Mouse (Mus musculus) CH12.LX (cell line): ENCODE measurements at regions not wholly inside any gene's neighbourhood (a gene's known extent, or its start where the extent isn't known, plus 50 kb on each side); places are given as distances from the start of the nearest gene placed in this dataset.

Experiments
- DNase-seq: peaks from one replicate; pipeline ENCODE4 v3.0.0-alpha.2; 2013; ENCODE audit errors: extremely low read depth
- H3K27ac ChIP-seq: 2 replicates; pipeline ENCODE4 v1.5.1; 2012; ENCODE audit warnings: low read depth, mild to moderate bottlenecking, control low read depth, moderate library complexity; ENCODE audit not compliant: insufficient read depth
- H3K27me3 ChIP-seq: replicated peaks from 2 replicates; pipeline ENCODE3; 2012; ENCODE audit warnings: inconsistent platforms
- H3K36me3 ChIP-seq, 2 experiments: replicated peaks in 1 of 2; 2 replicates each; pipeline versions ENCODE3 to v1.6.1; 2012; ENCODE audit warnings: inconsistent platforms in 1 of 2, low read length in 1 of 2, mild to moderate bottlenecking in 1 of 2, mixed read lengths in 1 of 2, moderate library complexity in 1 of 2; ENCODE audit not compliant: control insufficient read depth in 1 of 2, insufficient read depth in 1 of 2
- H3K4me1 ChIP-seq, 2 experiments: 2 replicates each; pipeline ENCODE4 v1.6.1; 2012; ENCODE audit warnings: inconsistent platforms in 1 of 2, moderate library complexity in 1 of 2; ENCODE audit not compliant: insufficient read depth in 2 of 2, control insufficient read depth in 1 of 2
- H3K4me2 ChIP-seq: 2 replicates; pipeline ENCODE4 v1.6.1; 2012; ENCODE audit warnings: low read depth, mild to moderate bottlenecking, control low read depth; ENCODE audit not compliant: poor library complexity, insufficient read depth, severe bottlenecking
- H3K4me3 ChIP-seq, 3 experiments: fragments of 150-350 bp in 1 of 3; sonication (generic) in 1 of 3; replicated peaks in 1 of 3; 2 replicates each; pipeline versions ENCODE3 to v1.5.1; 2011 to 2012; ENCODE audit warnings: low read depth in 2 of 3, low read length in 2 of 3, mild to moderate bottlenecking in 2 of 3, moderate library complexity in 2 of 3, control low read depth in 1 of 3, improper control_type of control experiment in 1 of 3, inconsistent platforms in 1 of 3, mixed read lengths in 1 of 3; ENCODE audit not compliant: poor library complexity in 1 of 3
- H3K79me2 ChIP-seq: replicated peaks from 2 replicates; pipeline ENCODE4 v1.6.1; 2012; ENCODE audit warnings: mild to moderate bottlenecking, moderate library complexity; ENCODE audit not compliant: control insufficient read depth, poor library complexity, insufficient read depth, severe bottlenecking; ENCODE audit errors: extremely low read depth
- H3K9ac ChIP-seq: 2 replicates; pipeline ENCODE4 v1.6.1; 2012; ENCODE audit warnings: low read depth, mild to moderate bottlenecking, control low read depth, moderate library complexity; ENCODE audit not compliant: insufficient read depth
- H3K9me3 ChIP-seq: replicated peaks from 2 replicates; pipeline ENCODE3; 2012; ENCODE audit warnings: low read length, inconsistent platforms, mixed read lengths
- BHLHE40 ChIP-seq: IDR thresholded peaks from 2 replicates; pipeline ENCODE4 v1.6.1; 2011; ENCODE audit warnings: mild to moderate bottlenecking, low read depth, low read length, improper control_type of control experiment
- CTCF ChIP-seq, 2 experiments: IDR thresholded peaks in 1 of 2; conservative IDR thresholded peaks in 1 of 2; 2 replicates each; pipeline ENCODE4 v1.5.1; 2011 to 2012; ENCODE audit warnings: low read depth in 2 of 2, low read length in 2 of 2, improper control_type of control experiment in 1 of 2, inconsistent platforms in 1 of 2, mild to moderate bottlenecking in 1 of 2, moderate library complexity in 1 of 2
- E2F4 ChIP-seq: IDR thresholded peaks from 2 replicates; pipeline ENCODE4 v1.6.1; 2011; ENCODE audit warnings: low read depth, low read length, improper control_type of control experiment; ENCODE audit not compliant: insufficient replicate concordance
- EP300 ChIP-seq: IDR thresholded peaks from 2 replicates; pipeline ENCODE4 v1.6.1; 2011; ENCODE audit warnings: low read length, improper control_type of control experiment
- GABPA ChIP-seq: IDR thresholded peaks from 2 replicates; pipeline ENCODE4 v1.6.1; 2012; ENCODE audit warnings: low read depth, low read length, improper control_type of control experiment, inconsistent platforms; ENCODE audit not compliant: insufficient replicate concordance
- IRF4 ChIP-seq: IDR thresholded peaks from 2 replicates; pipeline ENCODE4 v1.6.1; 2014; ENCODE audit warnings: low read depth, mild to moderate bottlenecking, inconsistent platforms, low read length, improper control_type of control experiment
- JUND ChIP-seq: conservative IDR thresholded peaks from 2 replicates; pipeline ENCODE4 v1.6.1; 2011; ENCODE audit warnings: low read depth, low read length, improper control_type of control experiment
- KAT2A ChIP-seq: IDR thresholded peaks from 2 replicates; pipeline ENCODE4 v1.6.1; 2012; ENCODE audit warnings: low read length, improper control_type of control experiment, inconsistent platforms; ENCODE audit not compliant: insufficient replicate concordance
- MAFK ChIP-seq: IDR thresholded peaks from 2 replicates; pipeline ENCODE4 v1.6.1; 2011; ENCODE audit warnings: low read length, improper control_type of control experiment; ENCODE audit not compliant: insufficient replicate concordance
- MAZ ChIP-seq: IDR thresholded peaks from 2 replicates; pipeline ENCODE4 v1.6.1; 2012; ENCODE audit warnings: low read depth, mild to moderate bottlenecking, inconsistent platforms, low read length, improper control_type of control experiment, moderate library complexity
- MXI1 ChIP-seq: IDR thresholded peaks from 2 replicates; pipeline ENCODE4 v1.6.1; 2011; ENCODE audit warnings: mild to moderate bottlenecking, low read depth, low read length, improper control_type of control experiment
- NELFE ChIP-seq: IDR thresholded peaks from 2 replicates; pipeline ENCODE4 v1.6.1; 2011; ENCODE audit warnings: low read depth, low read length, improper control_type of control experiment
- NRF1 ChIP-seq: IDR thresholded peaks from 2 replicates; pipeline ENCODE4 v1.6.1; 2014; ENCODE audit warnings: low read depth, mild to moderate bottlenecking, inconsistent platforms, low read length, improper control_type of control experiment, moderate library complexity
- PAX5 ChIP-seq: IDR thresholded peaks from 2 replicates; pipeline ENCODE4 v1.6.1; 2012; ENCODE audit warnings: low read length, inconsistent platforms, mixed read lengths
- POLR2A ChIP-seq: IDR thresholded peaks from 2 replicates; pipeline ENCODE4 v1.6.1; 2011; ENCODE audit warnings: low read depth, mild to moderate bottlenecking, improper control_type of control experiment, low read length
- RCOR1 ChIP-seq: conservative IDR thresholded peaks from 2 replicates; pipeline ENCODE4 v1.6.1; 2012; ENCODE audit warnings: low read depth, mild to moderate bottlenecking, inconsistent platforms, low read length, improper control_type of control experiment
- SMC3 ChIP-seq: IDR thresholded peaks from 2 replicates; pipeline ENCODE4 v1.6.1; 2011; ENCODE audit warnings: low read depth, low read length, improper control_type of control experiment
- TBP ChIP-seq: conservative IDR thresholded peaks from 2 replicates; pipeline ENCODE4 v1.6.1; 2011; ENCODE audit warnings: low read depth, low read length, improper control_type of control experiment
- UBTF ChIP-seq: IDR thresholded peaks from 2 replicates; pipeline ENCODE4 v1.6.1; 2012; ENCODE audit warnings: low read depth, mild to moderate bottlenecking, inconsistent platforms, low read length, improper control_type of control experiment, moderate library complexity
- USF1 ChIP-seq: IDR thresholded peaks from 2 replicates; pipeline ENCODE4 v1.6.1; 2014; ENCODE audit warnings: low read depth, mild to moderate bottlenecking, inconsistent platforms, low read length, improper control_type of control experiment
- ZC3H11A ChIP-seq: IDR thresholded peaks from 2 replicates; pipeline ENCODE4 v1.6.1; 2012; ENCODE audit warnings: low read depth, mild to moderate bottlenecking, inconsistent platforms, low read length, improper control_type of control experiment
- ZNF384 ChIP-seq: IDR thresholded peaks from 2 replicates; pipeline ENCODE4 v1.6.1; 2012; ENCODE audit warnings: low read depth, low read length, improper control_type of control experiment, inconsistent platforms
- dilution Hi-C: fragments of 300-500 bp; cut with MboI; formaldehyde crosslinking; loops from 2 replicates; pipeline ENCODE4 v1.14.3; 2020; ENCODE audit warnings: low sequenced_read_pairs; ENCODE audit not compliant: extremely low pct_unique_long_range_greater_than_20kb, extremely low pct_ligation_motif_present
- in situ Hi-C: fragments of 300-500 bp; cut with MboI; formaldehyde crosslinking; loops from 3 replicates; pipeline ENCODE4 v1.14.3; 2019; ENCODE audit warnings: low sequenced_read_pairs, low pct_ligation_motif_present, low pct_unique_long_range_greater_than_20kb, mixed read lengths

DNA sequence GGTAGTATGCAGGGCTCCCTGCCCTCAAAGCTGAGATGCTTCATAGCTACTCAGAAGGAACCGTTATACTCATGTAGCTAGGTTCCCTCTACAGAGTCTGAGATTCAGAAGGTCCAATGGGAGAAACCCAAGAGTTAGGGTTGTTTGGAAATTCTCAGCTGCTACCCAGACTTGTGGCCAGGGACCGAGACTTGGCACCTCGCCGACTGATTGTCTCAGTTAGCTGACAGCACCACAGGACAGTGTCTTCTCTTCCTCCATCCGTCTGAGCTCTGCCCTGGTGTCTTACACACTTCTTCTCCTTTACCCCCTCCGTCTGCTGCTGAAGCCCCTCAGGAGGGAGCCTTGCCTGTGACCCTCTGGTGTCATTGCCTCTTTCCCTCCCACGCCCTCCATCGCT, 329.6 kb upstream of the Prox1 start:
- Histone ChIP-seq H3K79me2 (no peaks in the 10 kb centered on the region), H3K27me3 (peaks cover 15% of the 10 kb centered on the region), H3K4me2 (no peak overlapping the region), H3K36me3 (no peaks in the 10 kb centered on the region), H3K4me1 (peaks cover 0 to 12% of the 10 kb centered on the region in 2 experiments; a peak in 2 of 4 replicates), H3K9me3 (no peaks in the 10 kb centered on the region), H3K27ac (no peak overlapping the region), H3K9ac (no peak overlapping the region), H3K4me3 (no peak overlapping the region)
- in situ Hi-C loops (no loop called here), dilution Hi-C loops (no loop called here)
- TF ChIP-seq PAX5: no peak
- no peak for TF ChIP-seq IRF4
- TF ChIP-seq POLR2A: no peak
- TF ChIP-seq KAT2A: no peak
- no peak for TF ChIP-seq MXI1
- no peak for TF ChIP-seq ZNF384
- no peak for TF ChIP-seq RCOR1
- no peak for TF ChIP-seq E2F4
- DNase-seq: no peak

- dilution Hi-C loops: no loop called here
- H3K9me3 ChIP-seq: no peaks in the 10 kb centered on the region
Measured at GRCm38 (mm10) chr1:190497474-190497873, 327.0 kb upstream of the Prox1 start.

GRCm38 (mm10) chr1:190495741-190496520, 325.4 kb upstream of the Prox1 start:
- no peak overlapping the region for H3K9ac ChIP-seq
- peaks cover 23% of the 10 kb centered on the region for H3K27me3 ChIP-seq
- TF ChIP-seq EP300 (no peak), BHLHE40 (no peak), MAFK (no peak), RCOR1 (no peak), MAZ (no peak), JUND (no peak), ZC3H11A (no peak), SMC3 (no peak), E2F4 (no peak), NELFE (no peak), TBP (no peak), USF1 (no peak)
- no peak overlapping the region for H3K4me2 ChIP-seq
- no peaks in the 10 kb centered on the region for H3K79me2 ChIP-seq
- H3K4me1 ChIP-seq: no peaks in the 10 kb centered on the region
- no peak overlapping the region for H3K4me3 ChIP-seq
- dilution Hi-C loops: no loop called here
- H3K27ac ChIP-seq: no peak overlapping the region
- peaks cover 3% of the 10 kb centered on the region for H3K9me3 ChIP-seq
- H3K36me3 ChIP-seq: no peaks in the 10 kb centered on the region
- in situ Hi-C loops: no loop called here
- no peak for DNase-seq

More at GRCm38 (mm10) chr1:190497474-190497873, 327.0 kb upstream of the Prox1 start:
- H3K9ac ChIP-seq: no peak overlapping the region
- no peak overlapping the region for H3K27ac ChIP-seq
- no peaks in the 10 kb centered on the region for H3K4me1 ChIP-seq
- DNase-seq: no peak
- in situ Hi-C loops: no loop called here
- H3K79me2 ChIP-seq: no peaks in the 10 kb centered on the region
- H3K4me2 ChIP-seq: no peak overlapping the region
- no peaks in the 10 kb centered on the region for H3K36me3 ChIP-seq
- no peak overlapping the region for H3K4me3 ChIP-seq
- TF ChIP-seq CTCF (conservative IDR thresholded peaks at IDR 0.05 in 1 of 2, IDR thresholded peaks at IDR 0.05 in 1 of 2; ENCODE audit: low read depth in 2 of 2, low read length in 2 of 2) (no peak), NELFE (no peak), EP300 (no peak), USF1 (no peak), POLR2A (no peak), UBTF (no peak), NRF1 (no peak), GABPA (no peak)
- H3K27me3 ChIP-seq: peaks cover 20% of the 10 kb centered on the region
